Comparison of ENCODE assay signal across 19 mouse cellular contexts in the genomic region with DNA sequence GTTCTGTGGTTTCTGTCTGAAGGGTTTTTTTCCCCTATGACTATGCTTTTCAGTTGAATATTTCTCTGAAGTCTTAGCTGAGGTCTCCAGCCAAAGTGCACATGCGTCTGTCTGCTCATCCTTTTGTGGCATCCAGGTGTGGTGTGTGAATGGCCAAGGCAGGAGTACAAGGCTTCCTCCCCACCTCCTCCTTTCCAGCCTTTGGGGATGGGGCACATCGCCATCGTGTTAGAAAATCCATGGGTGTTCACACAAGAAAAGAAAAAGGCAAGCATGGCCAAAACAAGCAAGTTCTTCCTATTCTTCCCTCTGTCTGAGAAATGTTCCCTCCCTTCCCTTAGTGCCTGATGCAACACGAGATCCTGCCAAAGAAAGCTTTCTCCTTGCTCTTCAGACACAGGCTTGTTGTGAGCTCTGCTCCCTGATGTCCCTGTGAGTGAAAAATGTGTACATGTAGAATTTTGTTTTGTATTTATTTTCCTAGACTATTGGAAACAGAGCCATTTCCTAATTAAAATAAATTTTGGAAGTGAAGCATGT.
DNase-seq lines count a peak whose midpoint lies in the region; ATAC-seq and TF ChIP-seq lines count a peak whose summit lies in the region.
"Had no signal": no experiment of that assay in that cellular context is flagged by ENCODE, and none has a peak within 500 bp of the region (broad histone marks: within the 10 kb centered on the region; RNA-seq: fewer than 3 reads in every experiment).

No protein-coding gene starts in this region.

- 68% methylated on average over 4 of the region's 4 CpGs for WGBS in lung, postnatal 0 days

- intact Hi-C loops in gastrocnemius, postnatal 36 days (cut with DNase I), result no loop called here

- H3K4me3 ChIP-seq in lung, postnatal 0 days (ENCODE audit: low read depth, low read length), result no peak overlapping the region
- H3K4me3 ChIP-seq: forebrain, embryonic 10.5 days; heart, embryonic 15.5 days; hindbrain, embryonic 15.5 days had no signal

- DNase-seq in gastrocnemius, adult 18-20 months (ENCODE audit: low spot score), result peak; percentile 12
- DNase-seq in gastrocnemius, postnatal 36 days, result no peak
- peak; percentile 4 for DNase-seq in lung, postnatal 0 days (ENCODE audit: low spot score)
- DNase-seq in lung, postnatal 4 days, result no peak
- peak; percentile 19 to 30 for DNase-seq in heart, adult 9 months (ENCODE audit: low spot score in 2 of 2)
- DNase-seq in skeletal muscle tissue, adult 2 months (ENCODE audit: low read depth, low spot score), result peak; percentile 20
- DNase-seq in layer of hippocampus, adult 9-10 months (ENCODE audit: low spot score), result no peak
- DNase-seq: adrenal gland, postnatal 10 days; cerebellum, adult 2 months; lung, adult 2 months; retina, postnatal 1 day; thymus, adult 18-20 months had no signal

- no peak for TF ChIP-seq EP300 in lung, postnatal 0 days (IDR thresholded peaks at IDR 0.05)

- no peak overlapping the region for H3K4me2 ChIP-seq in lung, postnatal 0 days (replicated peaks; ENCODE audit: low read depth, low read length)
- H3K4me2 ChIP-seq: heart, embryonic 15.5 days; hindbrain, embryonic 15.5 days; midbrain, embryonic 11.5 days had no signal

- H3K36me3 ChIP-seq in lung, postnatal 0 days (ENCODE audit: insufficient read depth, low read length), result no peaks in the 10 kb centered on the region
- H3K36me3 ChIP-seq: forebrain, embryonic 10.5 days; heart, embryonic 15.5 days; hindbrain, embryonic 15.5 days had no signal

- H3K27me3 ChIP-seq in lung, postnatal 0 days (replicated peaks; ENCODE audit: insufficient read depth, low read length), result no peaks in the 10 kb centered on the region
- H3K27me3 ChIP-seq: CH12.LX; heart, embryonic 15.5 days; hindbrain, embryonic 15.5 days had no signal

- TF ChIP-seq CTCF in lung, postnatal 0 days (IDR thresholded peaks at IDR 0.05), result no peak

- H3K9me3 ChIP-seq in lung, postnatal 0 days (ENCODE audit: low read length), result no peaks in the 10 kb centered on the region
- H3K9me3 ChIP-seq: forebrain, embryonic 10.5 days; heart, embryonic 15.5 days; hindbrain, embryonic 15.5 days had no signal

- no peak for ATAC-seq in lung, postnatal 0 days
- no peak for ATAC-seq in monocyte, adult 5-6 weeks (replicated peaks; ENCODE audit: insufficient number of reproducible peaks, low FRiP score, low TSS enrichment, poor library complexity, severe bottlenecking)

- H3K27ac ChIP-seq in lung, postnatal 0 days (ENCODE audit: low read length), result no peak overlapping the region
- H3K27ac ChIP-seq: forebrain, embryonic 10.5 days; heart, embryonic 15.5 days; hindbrain, embryonic 15.5 days; macrophage had no signal

- no peak overlapping the region for H3K9ac ChIP-seq in lung, postnatal 0 days (replicated peaks; ENCODE audit: low read depth)
- H3K9ac ChIP-seq: heart, embryonic 15.5 days; hindbrain, embryonic 15.5 days had no signal

- H3K4me1 ChIP-seq in lung, postnatal 0 days (ENCODE audit: insufficient read depth, low read depth, low read length), result no peaks in the 10 kb centered on the region
- H3K4me1 ChIP-seq: heart, embryonic 15.5 days had no signal

Comparison
In these comparisons a context has a peak if more than half of its experiments do, and no peak if none do; other contexts are left out.
1. DNase-seq: peak in gastrocnemius, adult 18-20 months (single experiment), lung, postnatal 0 days (single experiment), heart, adult 9 months (2 of 2) and skeletal muscle tissue, adult 2 months (single experiment); none in gastrocnemius, postnatal 36 days (0 of 2), lung, postnatal 4 days (0 of 2) and layer of hippocampus, adult 9-10 months (single experiment).